ENCODE assay signal across 7 mouse cellular contexts in genomic region chr6:34954926-34955861, GRCm38 (mm10). TPM values are rescaled to one million over a fixed set of nuclear protein-coding genes. Genes with fewer than 3 reads are reported as not detected.
DNase-seq lines count a peak whose midpoint lies in the region; ATAC-seq and TF ChIP-seq lines count a peak whose summit lies in the region.

No protein-coding gene starts in this region.

- no peak for TF ChIP-seq EP300 in liver, embryonic 14.5 days (IDR thresholded peaks at IDR 0.05; ENCODE audit: low read depth)

- 0 out of 2 replicates have a peak overlapping the region, but pooled peaks have one; percentile 17 for H3K9ac ChIP-seq in embryonic facial prominence, embryonic 13.5 days
- H3K9ac ChIP-seq in hindbrain, postnatal 0 days (replicated peaks; ENCODE audit: low read length), result no peak overlapping the region
- no peak overlapping the region for H3K9ac ChIP-seq in liver, embryonic 14.5 days (replicated peaks)
- H3K9ac ChIP-seq in neural tube, embryonic 12.5 days, result no peak overlapping the region

- H3K4me3 ChIP-seq in G1E (ENCODE audit: low read depth, low read length), result no peak overlapping the region
- peak overlapping the region; percentile 19; the same call in 1 of the 2 replicates for H3K4me3 ChIP-seq in embryonic facial prominence, embryonic 13.5 days
- H3K4me3 ChIP-seq in hindbrain, postnatal 0 days (ENCODE audit: low read length), result no peak overlapping the region
- peak overlapping the region; percentile 12 to 41; a peak in 3 of 4 replicates for H3K4me3 ChIP-seq in liver, embryonic 14.5 days (ENCODE audit: insufficient read depth in 1 of 2, low read depth in 2 of 2, low read length in 2 of 2)
- H3K4me3 ChIP-seq in neural tube, embryonic 12.5 days, result no peak overlapping the region

- DNase-seq in CD4-positive, CD25-positive, alpha-beta regulatory T cell, adult 2 months (ENCODE audit: low read depth, low spot score), result peak; percentile 84
- DNase-seq in G1E (ENCODE audit: low spot score), result peak; percentile 14
- peak; percentile 47 for DNase-seq in hindbrain, postnatal 0 days (ENCODE audit: low spot score)
- peak; percentile 4 to 26 (median 12) for DNase-seq in liver, embryonic 14.5 days (ENCODE audit: low read depth in 3 of 3, low spot score in 3 of 3)
- DNase-seq in gastrocnemius, postnatal 10 days, result no peak

- no peaks in the 10 kb centered on the region for H3K9me3 ChIP-seq in G1E (replicated peaks)
- H3K9me3 ChIP-seq in embryonic facial prominence, embryonic 13.5 days, result no peaks in the 10 kb centered on the region
- no peaks in the 10 kb centered on the region for H3K9me3 ChIP-seq in hindbrain, postnatal 0 days (ENCODE audit: low read length)
- H3K9me3 ChIP-seq in liver, embryonic 14.5 days (ENCODE audit: control insufficient read depth, low read length), result no peaks in the 10 kb centered on the region
- no peaks in the 10 kb centered on the region for H3K9me3 ChIP-seq in neural tube, embryonic 12.5 days

- no peaks in the 10 kb centered on the region; the same call in 1 of the 2 replicates for H3K4me1 ChIP-seq in G1E (ENCODE audit: insufficient read depth, low read depth, low read length)
- peaks cover 13% of the 10 kb centered on the region; the same call in 1 of the 2 replicates for H3K4me1 ChIP-seq in embryonic facial prominence, embryonic 13.5 days
- peaks cover 3% of the 10 kb centered on the region; the same call in 1 of the 2 replicates for H3K4me1 ChIP-seq in hindbrain, postnatal 0 days (ENCODE audit: insufficient read depth, low read length)
- peaks cover 0 to 6% of the 10 kb centered on the region in 2 experiments; a peak in 2 of 4 replicates for H3K4me1 ChIP-seq in liver, embryonic 14.5 days (replicated peaks; ENCODE audit: control insufficient read depth in 2 of 2, insufficient read depth in 2 of 2, low read length in 1 of 2)
- H3K4me1 ChIP-seq in neural tube, embryonic 12.5 days, result peaks cover 4% of the 10 kb centered on the region; the same call in 1 of the 2 replicates

- peak overlapping the region; percentile 41 for H3K4me2 ChIP-seq in embryonic facial prominence, embryonic 13.5 days
- H3K4me2 ChIP-seq in hindbrain, postnatal 0 days (ENCODE audit: low read depth, low read length), result peak overlapping the region; percentile 31
- H3K4me2 ChIP-seq in liver, embryonic 14.5 days (ENCODE audit: low read depth), result peak overlapping the region; percentile 53
- H3K4me2 ChIP-seq in neural tube, embryonic 12.5 days (replicated peaks), result peak overlapping the region; percentile 41

- peak; percentile 15; the same call in 1 of the 2 replicates for TF ChIP-seq CTCF in G1E (IDR thresholded peaks at IDR 0.05; ENCODE audit: low read depth, low read length)
- peak; percentile 64 for TF ChIP-seq CTCF in hindbrain, postnatal 0 days (IDR thresholded peaks at IDR 0.05; ENCODE audit: low read depth)
- TF ChIP-seq CTCF in liver, embryonic 14.5 days (IDR thresholded peaks at IDR 0.05; ENCODE audit: low read depth), result peak; percentile 79

- no peak overlapping the region for H3K27ac ChIP-seq in embryonic facial prominence, embryonic 13.5 days
- H3K27ac ChIP-seq in hindbrain, postnatal 0 days, result no peak overlapping the region
- H3K27ac ChIP-seq in liver, embryonic 14.5 days, result no peak overlapping the region
- H3K27ac ChIP-seq in neural tube, embryonic 12.5 days, result no peak overlapping the region

- H3K27me3 ChIP-seq in G1E (ENCODE audit: insufficient read depth, low read length), result peaks cover 18% of the 10 kb centered on the region; the same call in 1 of the 2 replicates
- H3K27me3 ChIP-seq in embryonic facial prominence, embryonic 13.5 days, result no peaks in the 10 kb centered on the region
- H3K27me3 ChIP-seq in hindbrain, postnatal 0 days (ENCODE audit: insufficient read depth, low read length), result no peaks in the 10 kb centered on the region
- no peaks in the 10 kb centered on the region for H3K27me3 ChIP-seq in liver, embryonic 14.5 days (ENCODE audit: control insufficient read depth, insufficient read depth, low read length)
- no peaks in the 10 kb centered on the region for H3K27me3 ChIP-seq in neural tube, embryonic 12.5 days (replicated peaks)

- no peak for ATAC-seq in G1E (ENCODE audit: extremely low read depth, insufficient number of reproducible peaks, low FRiP score, poor library complexity, severe bottlenecking)
- ATAC-seq in embryonic facial prominence, embryonic 13.5 days (ENCODE audit: insufficient number of reproducible peaks, insufficient read depth, low FRiP score, low TSS enrichment, low read depth), result 0 out of 2 replicates have a peak, but pooled peaks have one; percentile 56
- peak; percentile 78 for ATAC-seq in hindbrain, postnatal 0 days
- ATAC-seq in liver, embryonic 14.5 days (ENCODE audit: insufficient read depth), result peak; percentile 58; the same call in 1 of the 2 replicates
- ATAC-seq in neural tube, embryonic 12.5 days (ENCODE audit: low FRiP score, low read depth), result peak; percentile 68; the same call in 1 of the 2 replicates

- H3K36me3 ChIP-seq in G1E (replicated peaks), result no peaks in the 10 kb centered on the region
- no peaks in the 10 kb centered on the region for H3K36me3 ChIP-seq in embryonic facial prominence, embryonic 13.5 days
- no peaks in the 10 kb centered on the region for H3K36me3 ChIP-seq in hindbrain, postnatal 0 days (ENCODE audit: insufficient read depth, low read length)
- no peaks in the 10 kb centered on the region for H3K36me3 ChIP-seq in liver, embryonic 14.5 days (replicated peaks; ENCODE audit: control insufficient read depth, insufficient read depth, low read depth)
- no peaks in the 10 kb centered on the region for H3K36me3 ChIP-seq in neural tube, embryonic 12.5 days

- 50% methylated on average over 18 of the region's 18 CpGs for WGBS in embryonic facial prominence, embryonic 13.5 days
- 54% methylated on average over 18 of the region's 18 CpGs for WGBS in hindbrain, postnatal 0 days
- WGBS in liver, embryonic 14.5 days (ENCODE audit: insufficient replicate concordance), result 37% methylated on average over 18 of the region's 18 CpGs
- WGBS in neural tube, embryonic 12.5 days, result 55% methylated on average over 18 of the region's 18 CpGs

RNA-seq across cellular contexts. Expression of gene Slc23a4, which starts 33.0 kb away (rescaled TPM):
- total RNA-seq in G1E (2014; fragmentation: Nextera tagmentation), result 3.0 TPM in 1 of 2 replicates, not detected in the other
- total RNA-seq in G1E (2017), result 0.12 and 0.44 TPM in 2 replicates
- 0.05 and 0.10 TPM in 2 replicates for polyA plus RNA-seq in G1E (2012)
- 0.38 and 0.63 TPM in 2 replicates for polyA plus RNA-seq in embryonic facial prominence, embryonic 13.5 days (2015; fragmentation: Nextera tagmentation; extraction: Ambion mirVana)
- 1.8 and 2.6 TPM in 2 replicates for total RNA-seq in hindbrain, postnatal 0 days (2014; rRNA removed)
- polyA plus RNA-seq in hindbrain, postnatal 0 days (2015; fragmentation: Nextera tagmentation; extraction: Ambion mirVana), result 0.67 and 0.68 TPM in 2 replicates
- 0.12 and 0.17 TPM in 2 replicates for polyA plus RNA-seq in liver, embryonic 14.5 days (2012; rRNA removed)
- 0.06 and 0.16 TPM in 2 replicates for polyA plus RNA-seq in liver, embryonic 14.5 days (2014; fragmentation: Nextera tagmentation; extraction: Ambion mirVana)
- polyA plus RNA-seq in neural tube, embryonic 12.5 days (2016; fragmentation: Nextera tagmentation; extraction: Ambion mirVana), result 0.55 and 0.67 TPM in 2 replicates
- under 1 TPM; 0.19 to 0.45 TPM for total RNA-seq in gastrocnemius, postnatal 10 days (2021)

RNA-seq across cellular contexts. Expression of gene Stra8, which starts 35.2 kb away (rescaled TPM):
- total RNA-seq in G1E (2014; fragmentation: Nextera tagmentation) (not detected in 2 replicates), G1E (2017) (0.11 TPM in 1 of 2 replicates, not detected in the other)
- polyA plus RNA-seq in G1E (2012), result not detected in 2 replicates
- not detected in 2 replicates for polyA plus RNA-seq in embryonic facial prominence, embryonic 13.5 days (2015; fragmentation: Nextera tagmentation; extraction: Ambion mirVana)
- not detected in 2 replicates for total RNA-seq in hindbrain, postnatal 0 days (2014; rRNA removed)
- not detected in 2 replicates for polyA plus RNA-seq in hindbrain, postnatal 0 days (2015; fragmentation: Nextera tagmentation; extraction: Ambion mirVana)
- polyA plus RNA-seq in liver, embryonic 14.5 days (2012; rRNA removed), result not detected in 2 replicates
- not detected in 2 replicates for polyA plus RNA-seq in liver, embryonic 14.5 days (2014; fragmentation: Nextera tagmentation; extraction: Ambion mirVana)
- polyA plus RNA-seq in neural tube, embryonic 12.5 days (2016; fragmentation: Nextera tagmentation; extraction: Ambion mirVana), result not detected in 2 replicates
- not detected for total RNA-seq in gastrocnemius, postnatal 10 days (2021)

RNA-seq across cellular contexts. Expression of gene Wdr91, which starts 44.5 kb away (rescaled TPM):
- total RNA-seq in G1E (2014; fragmentation: Nextera tagmentation), result 16.7 and 19.9 TPM in 2 replicates
- 18.9 and 19.3 TPM in 2 replicates for total RNA-seq in G1E (2017)
- polyA plus RNA-seq in G1E (2012), result 12.7 and 16.1 TPM in 2 replicates
- polyA plus RNA-seq in embryonic facial prominence, embryonic 13.5 days (2015; fragmentation: Nextera tagmentation; extraction: Ambion mirVana), result 11.9 and 13.6 TPM in 2 replicates
- total RNA-seq in hindbrain, postnatal 0 days (2014; rRNA removed), result 52.7 and 61.3 TPM in 2 replicates
- polyA plus RNA-seq in hindbrain, postnatal 0 days (2015; fragmentation: Nextera tagmentation; extraction: Ambion mirVana), result 17.9 and 18.2 TPM in 2 replicates
- polyA plus RNA-seq in liver, embryonic 14.5 days (2012; rRNA removed), result 17.4 and 21.5 TPM in 2 replicates
- 9.5 and 9.7 TPM in 2 replicates for polyA plus RNA-seq in liver, embryonic 14.5 days (2014; fragmentation: Nextera tagmentation; extraction: Ambion mirVana)
- 13.1 and 14.0 TPM in 2 replicates for polyA plus RNA-seq in neural tube, embryonic 12.5 days (2016; fragmentation: Nextera tagmentation; extraction: Ambion mirVana)
- 10 to 100 TPM; 12.0 to 15.6 TPM for total RNA-seq in gastrocnemius, postnatal 10 days (2021)

Comparison
In these comparisons a context has a peak if more than half of its experiments do, and no peak if none do; other contexts are left out.
1. H3K4me3 ChIP-seq: peak in embryonic facial prominence, embryonic 13.5 days (single experiment) and liver, embryonic 14.5 days (2 of 2); none in G1E (single experiment), hindbrain, postnatal 0 days (single experiment) and neural tube, embryonic 12.5 days (single experiment).
2. CTCF ChIP-seq: peak in every context shown above with its lines; median percentile 79 in liver, embryonic 14.5 days; 64 in hindbrain, postnatal 0 days; 15 in G1E.
3. Peak in every context shown above with its lines, with median percentiles within 50 percentile points of each other: H3K4me2 ChIP-seq.